Mouse (Mus musculus): ENCODE measurements around the gene Ntrk2. TPM values are rescaled to one million over a fixed set of nuclear protein-coding genes. Genes with fewer than 3 reads are reported as not detected.

The Ntrk2 gene
- polyA plus RNA-seq, 1 experiment = 19.1 TPM

DNA sequence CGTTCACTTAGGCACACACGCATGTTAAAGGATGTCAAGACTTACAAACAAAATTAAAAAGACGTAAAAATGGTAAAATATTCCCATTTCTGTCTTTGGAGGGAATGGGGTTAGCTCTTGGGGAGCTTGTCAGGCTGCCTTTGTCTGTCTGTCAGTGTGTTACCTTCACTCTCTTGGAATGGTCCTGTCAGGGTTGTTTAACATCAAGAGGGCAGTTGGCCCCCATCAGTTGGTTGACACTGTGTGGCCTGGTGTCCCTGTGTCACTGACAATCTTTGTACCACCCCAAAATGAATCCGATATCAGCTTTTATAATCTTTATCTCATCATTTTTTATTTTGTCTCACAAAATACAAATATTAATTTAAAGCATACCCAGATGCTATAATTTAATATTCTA, 373.6 kb downstream of the Ntrk2 start:
- no peak for DNase-seq
- no peak for TF ChIP-seq POLR2A (IDR thresholded peaks at IDR 0.05; ENCODE audit: borderline replicate concordance, extremely low read depth, low read depth, low read length)
- TF ChIP-seq CTCF (IDR thresholded peaks at IDR 0.05; ENCODE audit: insufficient read depth, low read length) = no peak
- Histone ChIP-seq H3K4me3 (replicated peaks; ENCODE audit: extremely low read depth, low read depth, low read length) (no peak overlapping the region), H3K4me1 (ENCODE audit: control insufficient read depth, insufficient read depth, low read length) (no peaks in the 10 kb centered on the region)
- WGBS = 90% methylated on average over 4 of the region's 4 CpGs

DNA sequence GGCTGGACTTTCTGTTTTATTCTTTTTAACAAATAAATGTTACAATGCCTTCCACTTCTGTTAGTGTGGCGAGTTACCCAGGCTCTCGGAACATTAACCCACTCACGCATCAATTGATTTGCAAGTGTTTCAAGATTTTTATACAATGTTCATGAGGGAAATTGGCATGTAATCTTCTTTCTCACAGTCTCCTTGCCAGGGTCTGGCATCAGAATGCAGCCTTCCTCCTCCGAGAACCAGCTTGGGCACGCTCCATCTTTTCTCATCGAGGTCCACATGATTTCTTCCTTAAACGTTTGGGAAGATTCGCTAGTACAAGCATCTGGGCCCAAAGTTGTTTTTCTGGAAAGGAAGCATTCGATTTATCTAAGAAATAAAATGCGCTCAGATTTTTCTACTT, 374.4 kb downstream of the Ntrk2 start:
- no peak overlapping the region for H3K4me3 ChIP-seq (replicated peaks; ENCODE audit: extremely low read depth, low read depth, low read length)
- H3K4me1 ChIP-seq (ENCODE audit: control insufficient read depth, insufficient read depth, low read length) = no peaks in the 10 kb centered on the region
- WGBS = 63% methylated on average over 10 of the region's 10 CpGs
- TF ChIP-seq CTCF (IDR thresholded peaks at IDR 0.05; ENCODE audit: insufficient read depth, low read length) (no peak), POLR2A (IDR thresholded peaks at IDR 0.05; ENCODE audit: borderline replicate concordance, extremely low read depth, low read depth, low read length) (no peak)
- no peak for DNase-seq

DNA sequence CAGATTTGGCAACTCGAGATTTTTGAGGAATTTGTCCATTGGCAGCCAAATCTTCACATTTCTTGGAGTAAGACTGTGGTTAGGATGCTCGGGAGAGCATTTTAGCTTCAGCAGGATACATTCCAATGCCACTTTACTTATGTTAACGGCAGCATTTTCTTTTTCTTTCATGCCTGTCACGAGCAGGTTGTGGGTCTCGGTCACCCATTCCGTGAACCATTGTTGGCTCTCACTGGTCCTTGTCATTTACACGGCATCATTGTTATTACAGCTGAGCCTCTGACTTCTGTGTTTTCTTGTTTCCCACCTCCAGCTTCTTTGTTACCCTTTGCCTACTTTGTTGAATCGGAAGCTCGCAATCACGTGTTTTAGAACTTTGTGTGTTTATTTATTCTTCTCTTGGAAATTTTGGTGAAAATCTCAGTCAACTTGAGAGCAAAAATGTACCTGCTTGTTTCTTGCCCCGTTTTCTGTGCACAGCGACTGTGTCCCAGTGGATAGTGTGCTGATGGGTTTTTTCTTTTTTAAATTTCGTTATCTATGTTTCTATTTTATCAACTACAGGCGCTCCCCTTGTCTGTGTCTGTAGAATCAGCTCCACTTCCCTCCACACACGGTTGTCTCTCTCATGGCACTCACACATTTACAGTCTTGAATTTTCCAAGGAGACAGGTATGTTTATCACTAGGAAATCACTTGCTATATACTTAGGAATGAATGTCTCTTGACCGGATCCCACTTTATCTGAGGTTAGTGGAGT, 375.0 kb downstream of the Ntrk2 start:
- TF ChIP-seq POLR2A (IDR thresholded peaks at IDR 0.05; ENCODE audit: borderline replicate concordance, extremely low read depth, low read depth, low read length) = no peak
- no peak for TF ChIP-seq CTCF (IDR thresholded peaks at IDR 0.05; ENCODE audit: insufficient read depth, low read length)
- WGBS = 40% methylated on average over 16 of the region's 16 CpGs
- no peak overlapping the region for H3K4me3 ChIP-seq (replicated peaks; ENCODE audit: extremely low read depth, low read depth, low read length)
- H3K4me1 ChIP-seq (ENCODE audit: control insufficient read depth, insufficient read depth, low read length) = no peaks in the 10 kb centered on the region
- no peak for DNase-seq

DNA sequence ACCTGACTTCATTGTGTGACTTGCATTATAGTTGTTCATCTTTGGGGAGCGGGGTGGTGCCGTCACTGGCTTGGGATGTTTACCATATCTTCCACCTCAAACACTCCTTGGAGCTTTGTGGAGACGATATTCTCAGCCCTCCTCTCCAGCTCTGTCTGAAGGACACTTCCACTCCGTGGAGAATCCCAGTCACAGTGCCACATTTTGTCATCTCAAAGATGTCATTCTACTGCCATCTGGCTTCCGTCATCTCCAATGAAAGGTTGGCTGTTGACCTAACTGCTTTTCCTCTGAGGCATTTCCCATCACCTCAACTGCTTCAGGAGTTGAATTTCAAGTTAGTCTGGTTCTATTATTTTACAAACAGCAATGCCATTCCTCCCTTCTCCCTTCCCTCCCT, 376.3 kb downstream of the Ntrk2 start:
- 45% methylated on average over 5 of the region's 5 CpGs for WGBS
- no peaks in the 10 kb centered on the region for H3K4me1 ChIP-seq (ENCODE audit: control insufficient read depth, insufficient read depth, low read length)
- H3K4me3 ChIP-seq (replicated peaks; ENCODE audit: extremely low read depth, low read depth, low read length) = no peak overlapping the region
- TF ChIP-seq POLR2A (IDR thresholded peaks at IDR 0.05; ENCODE audit: borderline replicate concordance, extremely low read depth, low read depth, low read length) (no peak), CTCF (IDR thresholded peaks at IDR 0.05; ENCODE audit: insufficient read depth, low read length) (no peak)
- no peak for DNase-seq

Other genes starting within 250 kb of the Ntrk2 start
- 0.26 and 2.0 TPM in 2 replicates for gene Slc28a3, start 195.7 kb upstream of the Ntrk2 start, polyA plus RNA-seq (2012; rRNA removed)

Data from lung, adult 2 months (tissue).